Comparison of ENCODE assay signal across 14 mouse cellular contexts in the genomic region with DNA sequence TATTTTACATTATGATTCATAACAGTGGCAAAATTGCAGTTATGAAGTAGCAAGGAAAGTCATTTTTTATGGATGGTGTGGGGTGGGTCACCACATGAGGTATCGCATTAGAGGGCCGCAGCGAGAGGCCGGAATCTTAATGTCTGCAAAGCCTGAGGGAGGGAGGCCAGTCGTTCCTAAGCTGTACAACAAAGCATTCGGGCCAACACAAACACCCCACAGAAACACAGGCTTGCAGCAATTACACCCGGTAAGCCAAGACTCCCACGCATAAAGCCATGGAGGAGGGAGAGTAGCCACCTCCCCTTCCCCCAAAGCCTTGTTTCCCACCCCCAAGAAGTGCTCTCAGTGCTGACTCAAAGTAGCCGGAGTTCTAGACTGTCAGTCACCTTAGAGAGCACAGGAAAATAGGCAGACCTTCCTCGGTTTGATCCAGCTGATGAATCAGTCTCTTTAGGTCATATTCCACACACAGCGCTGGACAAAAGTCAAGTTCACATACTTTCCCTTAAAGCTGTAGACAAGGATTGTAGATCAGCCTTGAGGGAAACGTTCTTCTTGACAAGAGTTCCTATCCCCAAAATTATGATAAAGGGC. TPM values are rescaled to one million over a fixed set of nuclear protein-coding genes. Genes with fewer than 3 reads are reported as not detected.
DNase-seq lines count a peak whose midpoint lies in the region; ATAC-seq and TF ChIP-seq lines count a peak whose summit lies in the region.
"Had no signal": no experiment of that assay in that cellular context is flagged by ENCODE, and none has a peak within 500 bp of the region (broad histone marks: within the 10 kb centered on the region; RNA-seq: fewer than 3 reads in every experiment).

No protein-coding gene starts in this region.

- H3K27ac ChIP-seq in layer of hippocampus, adult 2 months = peak overlapping the region; percentile 87
- peak overlapping the region; percentile 24 for H3K27ac ChIP-seq in embryonic fibroblast, embryonic 13.5 days (ENCODE audit: insufficient read depth, low read length)
- no peak overlapping the region for H3K27ac ChIP-seq in midbrain, embryonic 14.5 days (replicated peaks; ENCODE audit: low read depth, low read length)
- no peak overlapping the region for H3K27ac ChIP-seq in forebrain, embryonic 10.5 days
- H3K27ac ChIP-seq: embryonic facial prominence, embryonic 12.5 days; limb, embryonic 10.5 days; midbrain, embryonic 15.5 days; stomach, embryonic 15.5 days had no signal

- 71% methylated on average over 12 of the region's 12 CpGs for WGBS in midbrain, embryonic 14.5 days
- WGBS in forebrain, embryonic 10.5 days = 78% methylated on average over 12 of the region's 12 CpGs

- 0 out of 2 replicates have a peak, but pooled peaks cover 5% of the 10 kb centered on the region for H3K4me1 ChIP-seq in embryonic fibroblast, embryonic 13.5 days (ENCODE audit: control insufficient read depth, insufficient read depth, low read length)
- H3K4me1 ChIP-seq in midbrain, embryonic 14.5 days (ENCODE audit: control insufficient read depth, insufficient read depth, low read length) = no peaks in the 10 kb centered on the region
- no peaks in the 10 kb centered on the region for H3K4me1 ChIP-seq in forebrain, embryonic 10.5 days
- H3K4me1 ChIP-seq: midbrain, embryonic 15.5 days; stomach, embryonic 15.5 days had no signal

- TF ChIP-seq CTCF in layer of hippocampus, adult 2 months (conservative IDR thresholded peaks at IDR 0.05) = no peak
- TF ChIP-seq CTCF in embryonic fibroblast, embryonic 13.5 days (IDR thresholded peaks at IDR 0.05; ENCODE audit: borderline replicate concordance, insufficient read depth, low read length) = no peak

- DNase-seq in layer of hippocampus, adult 2 months (ENCODE audit: low spot score in 2 of 2) = peak in 1 of 2 experiments; percentile 21
- no peak for DNase-seq in layer of hippocampus, postnatal 25 days (ENCODE audit: extremely low spot score in 1 of 2, low spot score in 1 of 2)
- DNase-seq in kidney, adult 18-20 months = peak; percentile 17
- peak; percentile 11 for DNase-seq in ovary, postnatal 14 days (ENCODE audit: low spot score)
- no peak for DNase-seq in midbrain, embryonic 14.5 days
- no peak for DNase-seq in left cerebral cortex, adult 18-20 months (ENCODE audit: low spot score in 2 of 2)
- DNase-seq in forebrain, embryonic 10.5 days (ENCODE audit: extremely low spot score, low spot score) = no peak
- DNase-seq: lung, adult 2 months had no signal

- no peaks in the 10 kb centered on the region for H3K36me3 ChIP-seq in midbrain, embryonic 14.5 days (ENCODE audit: control insufficient read depth, insufficient read depth, low read length)
- no peaks in the 10 kb centered on the region for H3K36me3 ChIP-seq in forebrain, embryonic 10.5 days (replicated peaks)
- H3K36me3 ChIP-seq: embryonic facial prominence, embryonic 12.5 days; limb, embryonic 10.5 days; midbrain, embryonic 15.5 days; stomach, embryonic 15.5 days had no signal

- no peaks in the 10 kb centered on the region for H3K9me3 ChIP-seq in midbrain, embryonic 14.5 days (ENCODE audit: control insufficient read depth, low read length)
- no peaks in the 10 kb centered on the region for H3K9me3 ChIP-seq in forebrain, embryonic 10.5 days
- H3K9me3 ChIP-seq: embryonic facial prominence, embryonic 12.5 days; limb, embryonic 10.5 days; midbrain, embryonic 15.5 days; stomach, embryonic 15.5 days had no signal

- no peak for ATAC-seq in midbrain, embryonic 14.5 days (ENCODE audit: low FRiP score, low TSS enrichment)
- ATAC-seq: midbrain, embryonic 15.5 days had no signal

- no peak overlapping the region for H3K4me2 ChIP-seq in midbrain, embryonic 14.5 days (ENCODE audit: low read length)
- H3K4me2 ChIP-seq: embryonic facial prominence, embryonic 12.5 days; midbrain, embryonic 15.5 days; stomach, embryonic 15.5 days had no signal

- H3K27me3 ChIP-seq in midbrain, embryonic 14.5 days (ENCODE audit: control insufficient read depth, insufficient read depth, low read length) = no peaks in the 10 kb centered on the region
- no peaks in the 10 kb centered on the region for H3K27me3 ChIP-seq in forebrain, embryonic 10.5 days (ENCODE audit: poor library complexity, severe bottlenecking)
- H3K27me3 ChIP-seq: embryonic facial prominence, embryonic 12.5 days; midbrain, embryonic 15.5 days; stomach, embryonic 15.5 days had no signal

- no peak overlapping the region for H3K4me3 ChIP-seq in layer of hippocampus, adult 2 months
- no peak overlapping the region for H3K4me3 ChIP-seq in embryonic fibroblast, embryonic 13.5 days (ENCODE audit: insufficient read depth, low read length)
- no peak overlapping the region for H3K4me3 ChIP-seq in midbrain, embryonic 14.5 days (replicated peaks; ENCODE audit: low read depth, low read length)
- no peak overlapping the region for H3K4me3 ChIP-seq in forebrain, embryonic 10.5 days
- H3K4me3 ChIP-seq: embryonic facial prominence, embryonic 12.5 days; limb, embryonic 10.5 days; midbrain, embryonic 15.5 days; stomach, embryonic 15.5 days had no signal

- H3K9ac ChIP-seq in midbrain, embryonic 14.5 days (replicated peaks; ENCODE audit: low read length) = no peak overlapping the region
- H3K9ac ChIP-seq: embryonic facial prominence, embryonic 12.5 days; midbrain, embryonic 15.5 days; stomach, embryonic 15.5 days had no signal

- TF ChIP-seq POLR2A in embryonic fibroblast, embryonic 13.5 days (IDR thresholded peaks at IDR 0.05; ENCODE audit: low read depth, low read length) = no peak

RNA-seq across cellular contexts. Expression of gene Adcy10, which starts 51.2 kb away (rescaled TPM):
- total RNA-seq in layer of hippocampus, adult 2 months (2021) = under 1 TPM; 0.33 to 0.39 TPM
- total RNA-seq in layer of hippocampus, postnatal 25 days (2021) = under 1 TPM in 1 of 2 experiments, not detected in 1; 0.15 TPM
- polyA plus RNA-seq in embryonic fibroblast, embryonic 13.5 days (2011; ENCODE audit: insufficient read length, low read depth, missing spikeins) = not detected in 2 replicates
- polyA plus RNA-seq in midbrain, embryonic 14.5 days (2014; fragmentation: Nextera tagmentation; extraction: Ambion mirVana) = 0.13 and 0.57 TPM in 2 replicates
- under 1 TPM; 0.05 to 0.33 TPM for total RNA-seq in left cerebral cortex, adult 18-20 months (2021)
- 0.11 TPM in 1 of 2 replicates, not detected in the other for polyA plus RNA-seq in forebrain, embryonic 10.5 days (2016; fragmentation: Nextera tagmentation; extraction: Ambion mirVana)
- total RNA-seq: gastrocnemius, adult 18-20 months had no signal
- polyA plus RNA-seq: stomach, embryonic 15.5 days had no signal

Comparison
In these comparisons a context has a peak if more than half of its experiments do, and no peak if none do; other contexts are left out.
1. DNase-seq: peak in kidney, adult 18-20 months (single experiment) and ovary, postnatal 14 days (single experiment); none in layer of hippocampus, postnatal 25 days (0 of 2), midbrain, embryonic 14.5 days (single experiment), left cerebral cortex, adult 18-20 months (0 of 2) and forebrain, embryonic 10.5 days (single experiment).
2. H3K27ac ChIP-seq: peak in layer of hippocampus, adult 2 months (single experiment) and embryonic fibroblast, embryonic 13.5 days (single experiment); none in midbrain, embryonic 14.5 days (single experiment) and forebrain, embryonic 10.5 days (single experiment).